Mouse (Mus musculus) heart, postnatal 25 days (tissue): Measurements from ENCODE around the gene Inpp4a. TPM values are rescaled to one million over a fixed set of nuclear protein-coding genes. Genes with fewer than 3 reads are reported as not detected.

Experiments used
- DNase-seq: peaks from one replicate; pipeline ENCODE4 v3.0.0; 2022; ENCODE audit warnings: low spot score
- intact Hi-C: fragments of 180-260 bp; cut with DNase I; formaldehyde crosslinking; loops from one replicate; pipeline ENCODE4 v1.15.1; 2025
- total RNA-seq, 2 experiments: library from RNA; stranded (reverse); gene quantifications; 2 replicates each; pipeline ENCODE4 v1.2.3; 2021

The Inpp4a gene
- total RNA-seq, 2 experiments from 2014 or later, result 17.6 to 17.8 TPM

- DNase-seq, result no peak
- intact Hi-C loops, result no loop called here
These were observed 18.9 kb downstream of the Inpp4a start for GRCm38 (mm10) chr1:37318558-37318957.

GRCm38 (mm10) chr1:37322690-37323089 is 23.0 kb downstream of the Inpp4a start:
- intact Hi-C loops, result no loop called here
- no peak for DNase-seq

GRCm38 (mm10) chr1:37323208-37323607 is 23.5 kb downstream of the Inpp4a start:
- DNase-seq, result no peak
- intact Hi-C loops, result no loop called here

- intact Hi-C loops, result no loop called here
These were observed 24.9 kb downstream of the Inpp4a start for GRCm38 (mm10) chr1:37324569-37324968.

GRCm38 (mm10) chr1:37327311-37327710 is 27.6 kb downstream of the Inpp4a start:
- intact Hi-C loops, result no loop called here
- DNase-seq, result no peak

More at GRCm38 (mm10) chr1:37324569-37324968, 24.9 kb downstream of the Inpp4a start:
- no peak for DNase-seq

- intact Hi-C loops, result no loop called here
- no peak for DNase-seq
These were observed 29.5 kb downstream of the Inpp4a start for GRCm38 (mm10) chr1:37329132-37329531.

- intact Hi-C loops, result no loop called here
- no peak for DNase-seq
These were observed 30.2 kb downstream of the Inpp4a start for GRCm38 (mm10) chr1:37329831-37330230.

GRCm38 (mm10) chr1:37332756-37333155 is 33.1 kb downstream of the Inpp4a start:
- intact Hi-C loops, result no loop called here

GRCm38 (mm10) chr1:37333741-37334440 is 34.2 kb downstream of the Inpp4a start:
- intact Hi-C loops, result no loop called here
- DNase-seq, result no peak

More at GRCm38 (mm10) chr1:37332756-37333155, 33.1 kb downstream of the Inpp4a start:
- no peak for DNase-seq

- intact Hi-C loops, result no loop called here
- no peak for DNase-seq
These were observed 36.4 kb downstream of the Inpp4a start for GRCm38 (mm10) chr1:37336022-37336421.

- no peak for DNase-seq
- intact Hi-C loops, result no loop called here
These were observed 37.1 kb downstream of the Inpp4a start for GRCm38 (mm10) chr1:37336794-37337193.

GRCm38 (mm10) chr1:37337273-37337672 is 37.6 kb downstream of the Inpp4a start:
- intact Hi-C loops, result no loop called here
- no peak for DNase-seq

GRCm38 (mm10) chr1:37339144-37339543 is 39.5 kb downstream of the Inpp4a start:
- no peak for DNase-seq
- intact Hi-C loops, result no loop called here

GRCm38 (mm10) chr1:37341347-37341746 is 41.7 kb downstream of the Inpp4a start:
- intact Hi-C loops, result no loop called here
- DNase-seq, result no peak

GRCm38 (mm10) chr1:37341914-37342313 is 42.2 kb downstream of the Inpp4a start:
- intact Hi-C loops, result no loop called here
- DNase-seq, result no peak

- intact Hi-C loops, result no loop called here
- DNase-seq, result no peak
These were observed 42.9 kb downstream of the Inpp4a start for GRCm38 (mm10) chr1:37342524-37342923.

- no peak for DNase-seq
- intact Hi-C loops, result no loop called here
These were observed 43.6 kb downstream of the Inpp4a start for GRCm38 (mm10) chr1:37343265-37343664.

GRCm38 (mm10) chr1:37344223-37344916 is 44.7 kb downstream of the Inpp4a start:
- DNase-seq, result no peak
- intact Hi-C loops, result no loop called here

- intact Hi-C loops, result no loop called here
- no peak for DNase-seq
These were observed 47.9 kb downstream of the Inpp4a start for GRCm38 (mm10) chr1:37347361-37348080.

GRCm38 (mm10) chr1:37350886-37351651 is 51.4 kb downstream of the Inpp4a start:
- no peak for DNase-seq
- intact Hi-C loops, result no loop called here
